Comparison of ENCODE assay signal across 8 mouse cellular contexts in the genomic region with DNA sequence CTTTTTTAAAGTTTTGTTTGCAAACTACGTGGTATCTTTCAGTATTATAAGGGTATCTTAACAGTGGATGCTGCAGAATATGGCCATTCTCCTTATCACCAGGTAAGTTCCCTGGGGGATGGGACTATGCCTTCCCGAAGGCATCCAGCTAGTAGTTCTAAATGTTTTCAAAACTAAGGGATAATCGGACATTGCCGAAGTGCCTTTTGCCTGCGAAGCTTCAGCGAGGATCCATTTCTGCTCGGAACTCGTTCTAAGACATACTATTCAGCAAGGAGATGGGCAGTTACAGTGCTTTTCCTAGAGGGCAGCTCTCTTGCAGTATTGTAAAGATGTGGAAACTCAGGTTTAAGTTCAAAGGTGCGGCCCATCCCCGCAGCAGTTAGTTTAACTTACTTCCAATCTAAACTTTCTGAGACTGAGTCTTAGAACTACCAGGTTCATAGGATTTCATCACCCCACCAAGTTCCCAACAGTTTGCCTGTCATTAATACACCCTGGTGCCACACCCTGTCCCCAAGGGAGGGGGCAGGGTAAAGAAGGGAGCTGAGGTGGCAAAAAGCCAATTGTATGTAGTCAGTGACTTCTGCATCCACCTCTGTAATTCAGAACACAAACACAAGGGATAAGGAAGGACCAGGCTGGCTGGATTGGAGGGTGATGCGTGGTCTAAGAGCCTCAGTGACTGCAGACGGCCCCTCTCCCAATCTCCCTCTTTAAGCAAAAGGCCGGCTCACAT. TPM values are rescaled to one million over a fixed set of nuclear protein-coding genes. Genes with fewer than 3 reads are reported as not detected.
DNase-seq lines count a peak whose midpoint lies in the region; ATAC-seq lines count a peak whose summit lies in the region.

No protein-coding gene starts in this region.

- no peak for ATAC-seq in kidney, embryonic 14.5 days (ENCODE audit: low FRiP score, low TSS enrichment)
- ATAC-seq in limb, embryonic 11.5 days (ENCODE audit: insufficient number of reproducible peaks, low FRiP score, low TSS enrichment, low read depth), result no peak
- ATAC-seq in midbrain, embryonic 13.5 days, result peak; percentile 44

- no peaks in the 10 kb centered on the region for H3K9me3 ChIP-seq in kidney, embryonic 14.5 days (ENCODE audit: control insufficient read depth, low read length)
- H3K9me3 ChIP-seq in forebrain, embryonic 10.5 days, result no peaks in the 10 kb centered on the region; the same call in 1 of the 2 replicates
- H3K9me3 ChIP-seq in limb, embryonic 11.5 days (ENCODE audit: control insufficient read depth, low read length), result no peaks in the 10 kb centered on the region
- no peaks in the 10 kb centered on the region for H3K9me3 ChIP-seq in midbrain, embryonic 13.5 days

- peaks cover 10% of the 10 kb centered on the region for H3K4me1 ChIP-seq in kidney, embryonic 14.5 days (ENCODE audit: control insufficient read depth, insufficient read depth, low read length)
- H3K4me1 ChIP-seq in forebrain, embryonic 10.5 days, result peaks cover 30% of the 10 kb centered on the region
- peaks cover 4% of the 10 kb centered on the region; the same call in 1 of the 2 replicates for H3K4me1 ChIP-seq in limb, embryonic 11.5 days (ENCODE audit: control insufficient read depth, insufficient read depth, low read length)
- peaks cover 11% of the 10 kb centered on the region for H3K4me1 ChIP-seq in midbrain, embryonic 13.5 days (replicated peaks)

- no peak overlapping the region for H3K27ac ChIP-seq in kidney, embryonic 14.5 days (ENCODE audit: low read depth, low read length)
- H3K27ac ChIP-seq in forebrain, embryonic 10.5 days, result peak overlapping the region; percentile 89
- no peak overlapping the region for H3K27ac ChIP-seq in limb, embryonic 11.5 days (replicated peaks; ENCODE audit: low read depth, low read length)
- no peak overlapping the region for H3K27ac ChIP-seq in midbrain, embryonic 13.5 days

- DNase-seq in kidney, postnatal 10 days, result no peak
- no peak for DNase-seq in forebrain, embryonic 10.5 days (ENCODE audit: extremely low spot score, low spot score)
- no peak for DNase-seq in limb, embryonic 11.5 days (ENCODE audit: low spot score)
- DNase-seq in thymus, postnatal 0 days (ENCODE audit: low spot score), result no peak
- DNase-seq in left cerebral cortex, postnatal 25 days (ENCODE audit: low spot score in 2 of 2), result no peak
- DNase-seq in left cerebral cortex, adult 11 months (ENCODE audit: low spot score), result no peak

- H3K4me2 ChIP-seq in kidney, embryonic 14.5 days (replicated peaks; ENCODE audit: low read depth, low read length), result peak overlapping the region; percentile 80
- H3K4me2 ChIP-seq in limb, embryonic 11.5 days (ENCODE audit: low read depth, severe bottlenecking), result peak overlapping the region; percentile 81; the same call in 1 of the 2 replicates
- peak overlapping the region; percentile 81 for H3K4me2 ChIP-seq in midbrain, embryonic 13.5 days (replicated peaks)

- peak overlapping the region; percentile 58 for H3K4me3 ChIP-seq in kidney, embryonic 14.5 days (ENCODE audit: low read length)
- H3K4me3 ChIP-seq in forebrain, embryonic 10.5 days, result peak overlapping the region; percentile 69
- peak overlapping the region; percentile 55 for H3K4me3 ChIP-seq in limb, embryonic 11.5 days (ENCODE audit: low read depth, low read length)
- peak overlapping the region; percentile 47 for H3K4me3 ChIP-seq in midbrain, embryonic 13.5 days (replicated peaks)

- 72% methylated on average over 13 of the region's 13 CpGs for WGBS in kidney, embryonic 14.5 days
- 74% methylated on average over 13 of the region's 13 CpGs for WGBS in forebrain, embryonic 10.5 days
- WGBS in limb, embryonic 11.5 days, result 70% methylated on average over 13 of the region's 13 CpGs
- WGBS in midbrain, embryonic 13.5 days, result 72% methylated on average over 13 of the region's 13 CpGs

- intact Hi-C loops in left cerebral cortex, postnatal 25 days (cut with DNase I), result no loop called here

- H3K36me3 ChIP-seq in kidney, embryonic 14.5 days (ENCODE audit: control insufficient read depth, insufficient read depth, low read length), result peaks cover 7% of the 10 kb centered on the region; the same call in 1 of the 2 replicates
- H3K36me3 ChIP-seq in forebrain, embryonic 10.5 days (replicated peaks), result peaks cover 22% of the 10 kb centered on the region
- H3K36me3 ChIP-seq in limb, embryonic 11.5 days (ENCODE audit: control insufficient read depth, insufficient read depth, low read length), result no peaks in the 10 kb centered on the region
- no peaks in the 10 kb centered on the region for H3K36me3 ChIP-seq in midbrain, embryonic 13.5 days

- peak overlapping the region; percentile 59 for H3K9ac ChIP-seq in kidney, embryonic 14.5 days (ENCODE audit: low read depth, low read length)
- peak overlapping the region; percentile 56; the same call in 1 of the 2 replicates for H3K9ac ChIP-seq in limb, embryonic 11.5 days (ENCODE audit: low read length)
- H3K9ac ChIP-seq in midbrain, embryonic 13.5 days (replicated peaks), result no peak overlapping the region; the same call in 1 of the 2 replicates

- peaks cover 3% of the 10 kb centered on the region; the same call in 1 of the 2 replicates for H3K27me3 ChIP-seq in kidney, embryonic 14.5 days (ENCODE audit: control insufficient read depth, insufficient read depth, low read length)
- H3K27me3 ChIP-seq in forebrain, embryonic 10.5 days (ENCODE audit: poor library complexity, severe bottlenecking), result peaks cover 20% of the 10 kb centered on the region
- H3K27me3 ChIP-seq in limb, embryonic 11.5 days (ENCODE audit: control insufficient read depth, insufficient read depth, low read length), result 0 out of 2 replicates have a peak, but pooled peaks cover 2% of the 10 kb centered on the region
- peaks cover 24% of the 10 kb centered on the region for H3K27me3 ChIP-seq in midbrain, embryonic 13.5 days

RNA-seq across cellular contexts. Expression of a gene that starts 1.7 kb away (rescaled TPM):
- polyA plus RNA-seq in kidney, embryonic 14.5 days (2014; fragmentation: Nextera tagmentation; extraction: Ambion mirVana), result 26.5 and 36.6 TPM in 2 replicates
- 19.6 and 23.2 TPM in 2 replicates for polyA plus RNA-seq in forebrain, embryonic 10.5 days (2016; fragmentation: Nextera tagmentation; extraction: Ambion mirVana)
- polyA plus RNA-seq in limb, embryonic 11.5 days (2014; fragmentation: Nextera tagmentation; extraction: Ambion mirVana), result 13.2 and 14.3 TPM in 2 replicates
- 12.8 and 13.1 TPM in 2 replicates for polyA plus RNA-seq in midbrain, embryonic 13.5 days (2015; fragmentation: Nextera tagmentation; extraction: Ambion mirVana)
- polyA plus RNA-seq in thymus, postnatal 0 days (2015; fragmentation: Nextera tagmentation; extraction: Ambion mirVana), result 9.2 and 9.9 TPM in 2 replicates
- 10 to 100 TPM; 24.9 to 30.6 TPM for total RNA-seq in left cerebral cortex, postnatal 25 days (2021)

RNA-seq across cellular contexts. Expression of a gene that starts 48.5 kb away (rescaled TPM):
- 30.4 and 33.5 TPM in 2 replicates for polyA plus RNA-seq in kidney, embryonic 14.5 days (2014; fragmentation: Nextera tagmentation; extraction: Ambion mirVana)
- 30.2 and 32.2 TPM in 2 replicates for polyA plus RNA-seq in forebrain, embryonic 10.5 days (2016; fragmentation: Nextera tagmentation; extraction: Ambion mirVana)
- polyA plus RNA-seq in limb, embryonic 11.5 days (2014; fragmentation: Nextera tagmentation; extraction: Ambion mirVana), result 27.9 and 30.7 TPM in 2 replicates
- 36.7 and 40.6 TPM in 2 replicates for polyA plus RNA-seq in midbrain, embryonic 13.5 days (2015; fragmentation: Nextera tagmentation; extraction: Ambion mirVana)
- polyA plus RNA-seq in thymus, postnatal 0 days (2015; fragmentation: Nextera tagmentation; extraction: Ambion mirVana), result 23.2 and 31.1 TPM in 2 replicates
- 10 to 100 TPM; 30.3 to 35.0 TPM for total RNA-seq in left cerebral cortex, postnatal 25 days (2021)

RNA-seq across cellular contexts. Expression of a gene that starts 48.6 kb away (rescaled TPM):
- 25.7 and 29.3 TPM in 2 replicates for polyA plus RNA-seq in kidney, embryonic 14.5 days (2014; fragmentation: Nextera tagmentation; extraction: Ambion mirVana)
- polyA plus RNA-seq in forebrain, embryonic 10.5 days (2016; fragmentation: Nextera tagmentation; extraction: Ambion mirVana), result 36.5 and 37.6 TPM in 2 replicates
- polyA plus RNA-seq in limb, embryonic 11.5 days (2014; fragmentation: Nextera tagmentation; extraction: Ambion mirVana), result 44.1 and 46.2 TPM in 2 replicates
- polyA plus RNA-seq in midbrain, embryonic 13.5 days (2015; fragmentation: Nextera tagmentation; extraction: Ambion mirVana), result 28.5 and 31.4 TPM in 2 replicates
- polyA plus RNA-seq in thymus, postnatal 0 days (2015; fragmentation: Nextera tagmentation; extraction: Ambion mirVana), result 6.3 and 7.2 TPM in 2 replicates
- total RNA-seq in left cerebral cortex, postnatal 25 days (2021), result 10 to 100 TPM; 11.2 to 12.2 TPM
